Mouse (Mus musculus) lung, embryonic 15.5 days (tissue): ENCODE results near the gene Gimap4. TPM values are rescaled to one million over a fixed set of nuclear protein-coding genes. Genes with fewer than 3 reads are reported as not detected.

Experiments
- ATAC-seq: fragments of 200-750 bp; cut with Nextera tagmentation; 2 replicates; pipeline ENCODE4 v1.8.0; 2017; ENCODE audit warnings: moderate number of reproducible peaks, borderline replicate concordance; ENCODE audit not compliant: low FRiP score, low TSS enrichment; ENCODE audit errors: extremely low read depth
- H3K27ac ChIP-seq: fragments of 300-500 bp; sonication (generic); 2 replicates; pipeline ENCODE4 v1.5.1; 2015; ENCODE audit warnings: moderate library complexity, mild to moderate bottlenecking, inconsistent platforms
- H3K27me3 ChIP-seq: fragments of 300-500 bp; sonication (generic); 2 replicates; pipeline ENCODE4 v1.6.1; 2015; ENCODE audit warnings: inconsistent platforms
- H3K36me3 ChIP-seq: fragments of 300-500 bp; sonication (generic); 2 replicates; pipeline ENCODE4 v1.6.1; 2015; ENCODE audit warnings: inconsistent platforms
- H3K4me1 ChIP-seq: fragments of 300-500 bp; sonication (generic); 2 replicates; pipeline ENCODE4 v1.6.1; 2015; ENCODE audit warnings: inconsistent platforms
- H3K4me2 ChIP-seq: fragments of 300-500 bp; sonication (generic); 2 replicates; pipeline ENCODE4 v1.6.1; 2015; ENCODE audit warnings: inconsistent platforms, mild to moderate bottlenecking, moderate library complexity
- H3K4me3 ChIP-seq: fragments of 300-500 bp; sonication (generic); 2 replicates; pipeline ENCODE4 v1.5.1; 2015; ENCODE audit warnings: mild to moderate bottlenecking, inconsistent platforms
- H3K9ac ChIP-seq: fragments of 300-500 bp; sonication (generic); 2 replicates; pipeline ENCODE4 v1.6.1; 2015; ENCODE audit warnings: inconsistent platforms
- H3K9me3 ChIP-seq: fragments of 300-500 bp; sonication (generic); 2 replicates; pipeline ENCODE4 v1.6.1; 2016; ENCODE audit warnings: inconsistent platforms
- WGBS: fragments of 180-500 bp; shearing (Covaris S2); methylation state at CpG from one replicate; pipeline ENCODE4 v1.1.7; 2015; 5-methylcytosine and 5-hydroxymethylcytosine counted together
- polyA plus RNA-seq: library from polyadenylated mRNA; unstranded; fragments of >200 nt; fragmentation: Nextera tagmentation; extraction: Ambion mirVana; gene quantifications from 2 replicates; pipeline ENCODE4 v1.2.1, GENCODE M21; 2015

The Gimap4 gene
- polyA plus RNA-seq, 1 experiment from 2014 or later = 46.6 TPM

- ATAC-seq = no peak
- Histone ChIP-seq H3K27ac (no peak overlapping the region), H3K4me1 (0 out of 2 replicates have a peak, but pooled peaks cover 4% of the 10 kb centered on the region), H3K9me3 (no peaks in the 10 kb centered on the region), H3K27me3 (no peaks in the 10 kb centered on the region), H3K4me2 (no peak overlapping the region), H3K9ac (no peak overlapping the region), H3K36me3 (no peaks in the 10 kb centered on the region), H3K4me3 (no peak overlapping the region)
- 82% methylated on average over 9 of the region's 9 CpGs for WGBS
These were observed 34.3 kb upstream of the Gimap4 start for GRCm38 (mm10) chr6:48650041-48650440.

GRCm38 (mm10) chr6:48658721-48659120 is 25.6 kb upstream of the Gimap4 start:
- H3K36me3 ChIP-seq = no peaks in the 10 kb centered on the region
- no peak overlapping the region for H3K9ac ChIP-seq
- no peak overlapping the region for H3K4me3 ChIP-seq
- H3K4me1 ChIP-seq = no peaks in the 10 kb centered on the region
- no peaks in the 10 kb centered on the region for H3K27me3 ChIP-seq
- no peak overlapping the region for H3K4me2 ChIP-seq
- 50% methylated on average over 5 of the region's 5 CpGs for WGBS
- H3K27ac ChIP-seq = no peak overlapping the region
- no peaks in the 10 kb centered on the region for H3K9me3 ChIP-seq
- no peak for ATAC-seq

DNA sequence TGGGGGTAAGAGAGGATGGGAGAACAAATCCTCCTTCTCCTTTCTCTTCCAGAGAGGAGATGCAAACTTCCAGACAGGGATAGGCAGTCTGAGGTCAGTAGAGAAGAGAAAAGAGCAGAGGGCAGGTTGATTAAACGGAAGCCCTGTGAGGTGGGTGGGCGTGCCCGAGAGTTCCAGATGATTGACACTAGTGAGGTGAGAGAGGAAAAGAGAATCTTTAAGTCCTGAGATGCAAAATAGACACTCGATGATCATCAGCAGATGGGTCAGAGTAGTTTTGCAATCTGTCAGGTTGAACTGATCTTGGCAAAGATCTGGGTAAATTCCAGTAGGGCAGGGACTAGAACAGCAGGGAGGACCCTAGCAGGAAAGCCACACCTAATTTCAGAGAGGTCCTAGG is 19.6 kb upstream of the Gimap4 start:
- Histone ChIP-seq H3K9me3 (no peaks in the 10 kb centered on the region), H3K36me3 (no peaks in the 10 kb centered on the region), H3K4me1 (no peaks in the 10 kb centered on the region), H3K4me3 (no peak overlapping the region), H3K27ac (no peak overlapping the region), H3K9ac (no peak overlapping the region), H3K4me2 (no peak overlapping the region), H3K27me3 (no peaks in the 10 kb centered on the region)
- 79% methylated on average over 4 of the region's 4 CpGs for WGBS
- no peak for ATAC-seq

GRCm38 (mm10) chr6:48665471-48665870 is 18.9 kb upstream of the Gimap4 start:
- Histone ChIP-seq H3K36me3 (no peaks in the 10 kb centered on the region), H3K9ac (no peak overlapping the region), H3K27ac (no peak overlapping the region), H3K9me3 (no peaks in the 10 kb centered on the region), H3K27me3 (no peaks in the 10 kb centered on the region), H3K4me2 (no peak overlapping the region), H3K4me3 (no peak overlapping the region), H3K4me1 (no peaks in the 10 kb centered on the region)
- no peak for ATAC-seq
- 90% methylated on average over 9 of the region's 9 CpGs for WGBS

DNA sequence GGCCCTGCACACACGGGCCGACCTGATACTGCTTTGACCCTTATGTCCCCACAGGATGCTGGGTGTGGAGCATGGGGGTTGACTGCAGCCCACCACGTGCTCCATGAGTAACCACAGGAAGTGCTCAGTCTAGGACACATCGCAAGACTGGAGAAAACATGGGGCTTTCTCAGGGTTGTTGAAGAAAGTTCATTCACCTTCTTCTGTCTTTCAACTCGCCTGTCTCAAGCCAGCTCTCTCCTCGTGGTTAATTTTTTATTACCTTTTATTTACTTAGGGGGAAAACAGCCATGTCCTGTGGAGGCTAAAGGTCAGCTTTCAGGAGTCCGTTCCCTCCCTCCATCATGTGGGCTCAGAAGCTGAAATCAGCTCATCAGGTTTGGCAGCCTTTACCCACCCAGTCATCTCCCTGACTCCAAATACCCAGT is 18.2 kb upstream of the Gimap4 start:
- 32% methylated on average over 7 of the region's 7 CpGs for WGBS
- no peak for ATAC-seq
- Histone ChIP-seq H3K4me2 (no peak overlapping the region), H3K4me3 (no peak overlapping the region), H3K27ac (no peak overlapping the region), H3K36me3 (no peaks in the 10 kb centered on the region), H3K4me1 (no peaks in the 10 kb centered on the region), H3K9ac (no peak overlapping the region), H3K9me3 (no peaks in the 10 kb centered on the region), H3K27me3 (no peaks in the 10 kb centered on the region)

GRCm38 (mm10) chr6:48668022-48668421 is 16.3 kb upstream of the Gimap4 start:
- Histone ChIP-seq H3K4me2 (no peak overlapping the region), H3K27me3 (no peaks in the 10 kb centered on the region), H3K9ac (no peak overlapping the region), H3K36me3 (no peaks in the 10 kb centered on the region), H3K27ac (no peak overlapping the region), H3K4me1 (no peaks in the 10 kb centered on the region), H3K4me3 (no peak overlapping the region), H3K9me3 (no peaks in the 10 kb centered on the region)
- no peak for ATAC-seq

GRCm38 (mm10) chr6:48669446-48669969 is 14.8 kb upstream of the Gimap4 start:
- WGBS = 62% methylated on average over 2 of the region's 2 CpGs
- no peaks in the 10 kb centered on the region for H3K4me1 ChIP-seq
- H3K36me3 ChIP-seq = no peaks in the 10 kb centered on the region
- H3K4me2 ChIP-seq = no peak overlapping the region
- H3K4me3 ChIP-seq = no peak overlapping the region
- no peak for ATAC-seq
- H3K27ac ChIP-seq = no peak overlapping the region
- no peak overlapping the region for H3K9ac ChIP-seq
- H3K9me3 ChIP-seq = no peaks in the 10 kb centered on the region
- H3K27me3 ChIP-seq = no peaks in the 10 kb centered on the region

- no peaks in the 10 kb centered on the region for H3K9me3 ChIP-seq
- H3K27ac ChIP-seq = no peak overlapping the region
- no peaks in the 10 kb centered on the region for H3K27me3 ChIP-seq
- H3K4me2 ChIP-seq = no peak overlapping the region
- no peaks in the 10 kb centered on the region for H3K4me1 ChIP-seq
- H3K36me3 ChIP-seq = no peaks in the 10 kb centered on the region
- no peak overlapping the region for H3K9ac ChIP-seq
- no peak for ATAC-seq
- WGBS = 94% methylated on average over 9 of the region's 9 CpGs
- H3K4me3 ChIP-seq = no peak overlapping the region
These were observed 9.9 kb upstream of the Gimap4 start for GRCm38 (mm10) chr6:48674291-48675058.

GRCm38 (mm10) chr6:48675400-48675930 is 8.9 kb upstream of the Gimap4 start:
- H3K4me2 ChIP-seq = peak overlapping the region; percentile 45
- no peaks in the 10 kb centered on the region for H3K9me3 ChIP-seq
- peak overlapping the region; percentile 32 for H3K4me3 ChIP-seq
- H3K9ac ChIP-seq = no peak overlapping the region
- no peaks in the 10 kb centered on the region for H3K4me1 ChIP-seq
- H3K27ac ChIP-seq = no peak overlapping the region
- H3K27me3 ChIP-seq = no peaks in the 10 kb centered on the region
- 37% methylated on average over 10 of the region's 10 CpGs for WGBS
- no peaks in the 10 kb centered on the region for H3K36me3 ChIP-seq
- no peak for ATAC-seq

DNA sequence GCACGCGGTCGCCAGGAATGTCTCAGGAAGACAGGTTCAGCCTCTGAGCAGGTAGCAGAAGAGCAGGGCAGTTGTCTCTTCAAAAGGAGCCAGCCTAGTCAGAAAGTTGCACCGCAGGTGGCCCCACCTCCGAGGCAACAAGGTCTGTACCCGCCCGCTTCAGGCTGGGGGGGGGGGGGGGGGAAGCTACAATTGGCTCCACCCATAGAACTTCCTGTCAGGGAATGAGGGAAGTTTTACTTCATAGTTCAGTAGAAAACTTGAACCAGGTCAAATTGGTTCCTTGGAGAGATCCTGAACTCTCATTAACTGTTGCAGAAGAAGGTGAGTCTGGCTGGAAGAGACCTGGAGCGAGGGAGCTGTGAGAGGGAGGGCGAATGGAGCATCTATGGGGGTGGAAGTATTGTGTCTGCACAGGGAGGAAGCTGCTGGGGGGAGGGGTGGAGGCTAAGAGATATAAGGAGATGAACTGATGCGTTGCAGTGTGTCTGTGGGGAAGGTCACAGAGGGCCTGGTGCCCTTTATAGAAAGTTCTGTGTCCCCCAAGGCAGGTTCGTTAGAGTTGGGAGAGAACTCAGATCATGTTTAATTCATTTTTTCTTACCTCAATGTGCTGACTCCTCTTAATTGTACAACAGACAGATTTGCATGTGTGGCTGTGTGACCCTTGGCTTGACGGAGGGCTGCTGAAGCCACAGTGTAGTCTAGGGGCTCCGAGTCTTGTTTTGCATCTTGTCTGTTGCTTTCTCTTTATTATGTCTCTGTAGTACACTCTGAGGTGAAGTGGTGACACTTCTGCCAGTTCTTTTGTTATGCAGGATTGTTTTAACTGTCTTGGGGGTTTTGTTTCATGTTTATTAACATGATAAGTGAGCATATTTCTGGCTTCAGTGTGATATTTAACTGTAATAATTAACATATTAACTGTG is 8.2 kb upstream of the Gimap4 start, which contains the start of gene Gimap9:
TSS of gene Gimap9 (plus strand) at position 199 of the 929 bp plus-strand sequence.
- Histone ChIP-seq H3K4me3 (peak within 1 kb of the TSS; percentile 32), H3K9ac (0 out of 2 replicates have a peak within 1 kb of the TSS, but pooled peaks have one; percentile 19), H3K9me3 (no peaks in the 10 kb centered on the region), H3K4me1 (no peaks in the 10 kb centered on the region), H3K36me3 (no peaks in the 10 kb centered on the region), H3K27me3 (no peaks in the 10 kb centered on the region), H3K4me2 (peak within 1 kb of the TSS; percentile 45), H3K27ac (no peak within 1 kb of the TSS)
- ATAC-seq = no peak
- 29% methylated on average over 11 of the region's 13 CpGs for WGBS

- WGBS = 82% methylated on average over 5 of the region's 5 CpGs
- Histone ChIP-seq H3K27ac (no peak overlapping the region), H3K36me3 (no peaks in the 10 kb centered on the region), H3K4me2 (peak overlapping the region; percentile 45; the same call in 1 of the 2 replicates), H3K4me3 (no peak overlapping the region), H3K27me3 (no peaks in the 10 kb centered on the region), H3K9ac (no peak overlapping the region), H3K4me1 (no peaks in the 10 kb centered on the region), H3K9me3 (no peaks in the 10 kb centered on the region)
- ATAC-seq = no peak
These were observed 7.4 kb upstream of the Gimap4 start for GRCm38 (mm10) chr6:48676860-48677415.
